Comparison of ENCODE assay signal across 12 mouse cellular contexts in genomic region chr19:43890487-43890886, GRCm38 (mm10). TPM values are rescaled to one million over a fixed set of nuclear protein-coding genes. Genes with fewer than 3 reads are reported as not detected.
DNase-seq lines count a peak whose midpoint lies in the region; ATAC-seq and TF ChIP-seq lines count a peak whose summit lies in the region.
"Had no signal": no experiment of that assay in that cellular context is flagged by ENCODE, and none has a peak within 500 bp of the region (broad histone marks: within the 10 kb centered on the region; RNA-seq: fewer than 3 reads in every experiment).

No protein-coding gene starts in this region.

- no peaks in the 10 kb centered on the region for H3K9me3 ChIP-seq in ES-Bruce4 (replicated peaks; ENCODE audit: control insufficient read depth, insufficient read depth, low read length, poor library complexity, severe bottlenecking)
- no peaks in the 10 kb centered on the region for H3K9me3 ChIP-seq in embryonic facial prominence, embryonic 10.5 days
- no peaks in the 10 kb centered on the region for H3K9me3 ChIP-seq in kidney, embryonic 14.5 days (ENCODE audit: control insufficient read depth, low read length)
- no peaks in the 10 kb centered on the region for H3K9me3 ChIP-seq in liver, embryonic 12.5 days (replicated peaks)
- H3K9me3 ChIP-seq: forebrain, embryonic 15.5 days had no signal

- no peak for TF ChIP-seq CTCF in ES-Bruce4 (IDR thresholded peaks at IDR 0.05; ENCODE audit: low read depth, low read length)

- H3K9ac ChIP-seq in ES-Bruce4 (ENCODE audit: low read depth, poor library complexity, severe bottlenecking): peak overlapping the region; percentile 46
- H3K9ac ChIP-seq in kidney, embryonic 14.5 days (ENCODE audit: low read depth, low read length): peak overlapping the region; percentile 44; the same call in 1 of the 2 replicates
- no peak overlapping the region for H3K9ac ChIP-seq in liver, embryonic 12.5 days
- H3K9ac ChIP-seq: forebrain, embryonic 15.5 days had no signal

- no peak for TF ChIP-seq POLR2A in ES-Bruce4 (IDR thresholded peaks at IDR 0.05; ENCODE audit: insufficient read depth, low read length)

- peaks cover 2% of the 10 kb centered on the region for H3K4me1 ChIP-seq in ES-Bruce4 (ENCODE audit: control insufficient read depth, insufficient read depth, low read length)
- H3K4me1 ChIP-seq in embryonic facial prominence, embryonic 10.5 days: peaks cover 34% of the 10 kb centered on the region
- H3K4me1 ChIP-seq in kidney, embryonic 14.5 days (ENCODE audit: control insufficient read depth, insufficient read depth, low read length): 0 out of 2 replicates have a peak, but pooled peaks cover 6% of the 10 kb centered on the region
- H3K4me1 ChIP-seq in liver, embryonic 12.5 days: 0 out of 2 replicates have a peak, but pooled peaks cover 4% of the 10 kb centered on the region
- H3K4me1 ChIP-seq: forebrain, embryonic 15.5 days had no signal

- TF ChIP-seq EP300 in ES-Bruce4 (IDR thresholded peaks at IDR 0.05; ENCODE audit: insufficient read depth, low read depth, low read length): peak; percentile 41; the same call in 1 of the 2 replicates

- 51% methylated on average over 5 of the region's 5 CpGs for WGBS in embryonic facial prominence, embryonic 10.5 days
- WGBS in kidney, embryonic 14.5 days: 51% methylated on average over 5 of the region's 5 CpGs
- 60% methylated on average over 5 of the region's 5 CpGs for WGBS in liver, embryonic 12.5 days (ENCODE audit: insufficient replicate concordance)

- H3K4me2 ChIP-seq in kidney, embryonic 14.5 days (replicated peaks; ENCODE audit: low read depth, low read length): peak overlapping the region; percentile 38
- 0 out of 2 replicates have a peak overlapping the region, but pooled peaks have one; percentile 12 for H3K4me2 ChIP-seq in liver, embryonic 12.5 days
- H3K4me2 ChIP-seq: forebrain, embryonic 15.5 days had no signal

- peak; percentile 64 for DNase-seq in embryonic facial prominence, embryonic 10.5 days (ENCODE audit: low spot score)
- DNase-seq in gastrocnemius, adult 18-20 months (ENCODE audit: low spot score): no peak
- DNase-seq in adrenal gland, adult 8-10 months: no peak
- DNase-seq in heart, adult 9 months (ENCODE audit: low spot score in 2 of 2): no peak
- no peak for DNase-seq in thymus, postnatal 36 days
- DNase-seq: adrenal gland, postnatal 36 days; cerebellum, postnatal 10 days had no signal

- H3K27me3 ChIP-seq in ES-Bruce4 (ENCODE audit: control insufficient read depth, insufficient read depth, low read length, poor library complexity, severe bottlenecking): no peaks in the 10 kb centered on the region
- no peaks in the 10 kb centered on the region for H3K27me3 ChIP-seq in embryonic facial prominence, embryonic 10.5 days (replicated peaks; ENCODE audit: low read depth, poor library complexity, severe bottlenecking)
- no peaks in the 10 kb centered on the region for H3K27me3 ChIP-seq in kidney, embryonic 14.5 days (ENCODE audit: control insufficient read depth, insufficient read depth, low read length)
- H3K27me3 ChIP-seq in liver, embryonic 12.5 days (replicated peaks): no peaks in the 10 kb centered on the region
- H3K27me3 ChIP-seq: forebrain, embryonic 15.5 days had no signal

- H3K4me3 ChIP-seq in ES-Bruce4 (ENCODE audit: low read depth, low read length): peak overlapping the region; percentile 56
- peak overlapping the region; percentile 21; the same call in 1 of the 2 replicates for H3K4me3 ChIP-seq in embryonic facial prominence, embryonic 10.5 days
- H3K4me3 ChIP-seq in kidney, embryonic 14.5 days (ENCODE audit: low read length): peak overlapping the region; percentile 31
- no peak overlapping the region for H3K4me3 ChIP-seq in liver, embryonic 12.5 days
- H3K4me3 ChIP-seq: forebrain, embryonic 15.5 days; myocyte had no signal

- ATAC-seq in kidney, embryonic 14.5 days (ENCODE audit: low FRiP score, low TSS enrichment): peak; percentile 76
- ATAC-seq in liver, embryonic 12.5 days: 0 out of 2 replicates have a peak, but pooled peaks have one; percentile 30
- ATAC-seq: forebrain, embryonic 15.5 days had no signal

- no peaks in the 10 kb centered on the region for H3K36me3 ChIP-seq in ES-Bruce4 (ENCODE audit: control insufficient read depth, insufficient read depth, low read length, poor library complexity, severe bottlenecking)
- no peaks in the 10 kb centered on the region for H3K36me3 ChIP-seq in embryonic facial prominence, embryonic 10.5 days (replicated peaks)
- H3K36me3 ChIP-seq in kidney, embryonic 14.5 days (ENCODE audit: control insufficient read depth, insufficient read depth, low read length): no peaks in the 10 kb centered on the region
- H3K36me3 ChIP-seq in liver, embryonic 12.5 days: no peaks in the 10 kb centered on the region
- H3K36me3 ChIP-seq: forebrain, embryonic 15.5 days had no signal

- H3K27ac ChIP-seq in ES-Bruce4 (ENCODE audit: insufficient read depth, low read length): peak overlapping the region; percentile 45
- peak overlapping the region; percentile 25; the same call in 1 of the 2 replicates for H3K27ac ChIP-seq in embryonic facial prominence, embryonic 10.5 days (replicated peaks)
- H3K27ac ChIP-seq in kidney, embryonic 14.5 days (ENCODE audit: low read depth, low read length): peak overlapping the region; percentile 90
- H3K27ac ChIP-seq in liver, embryonic 12.5 days: 0 out of 2 replicates have a peak overlapping the region, but pooled peaks have one; percentile 14
- H3K27ac ChIP-seq: forebrain, embryonic 15.5 days had no signal

RNA-seq across cellular contexts. Expression of gene Dnmbp, which starts 49.5 kb away (rescaled TPM):
- polyA plus RNA-seq in ES-Bruce4 (2011; ENCODE audit: insufficient read depth, insufficient read length, low read depth, missing spikeins): 18.3 and 18.6 TPM in 2 replicates
- polyA plus RNA-seq in embryonic facial prominence, embryonic 10.5 days (2016; fragmentation: Nextera tagmentation; extraction: Ambion mirVana): 20.4 and 20.8 TPM in 2 replicates
- polyA plus RNA-seq in kidney, embryonic 14.5 days (2014; fragmentation: Nextera tagmentation; extraction: Ambion mirVana): 21.5 and 24.2 TPM in 2 replicates
- polyA plus RNA-seq in liver, embryonic 12.5 days (2016; fragmentation: Nextera tagmentation; extraction: Ambion mirVana): 3.9 and 4.2 TPM in 2 replicates
- 10 to 100 TPM; 12.0 TPM for total RNA-seq in gastrocnemius, adult 18-20 months (2021)
- total RNA-seq in adrenal gland, adult 8-10 months (2022): 10 to 100 TPM; 15.2 to 24.8 (median 20.3) TPM

Comparison
In these comparisons a context has a peak if more than half of its experiments do, and no peak if none do; other contexts are left out.
1. H3K27ac ChIP-seq: peak in every context shown above with its lines; median percentile 90 in kidney, embryonic 14.5 days; 45 in ES-Bruce4; 25 in embryonic facial prominence, embryonic 10.5 days; 14 in liver, embryonic 12.5 days.